Mouse (Mus musculus): Measurements from ENCODE around the gene Arhgef40. TPM values are rescaled to one million over a fixed set of nuclear protein-coding genes. Genes with fewer than 3 reads are reported as not detected.
A peak's percentile ranks its signal among the peaks of the same experiment; 100 is the strongest.

The Arhgef40 gene
- 1 to 10 TPM; 5.7 to 9.4 (median 6.2) TPM for total RNA-seq (2022)

GRCm38 (mm10) chr14:51984247-51985231 lies at the start of gene Arhgef40:
Arhgef40 (plus strand) TSS chr14:51984719.
- DNase-seq (ENCODE audit: low spot score in 2 of 2), result peak; percentile 37 to 66

GRCm38 (mm10) chr14:51939005-51939404 lies 45.5 kb upstream of the Arhgef40 start:
- DNase-seq (ENCODE audit: low spot score in 2 of 2), result no peak

GRCm38 (mm10) chr14:51940944-51941560 lies 43.5 kb upstream of the Arhgef40 start:
- DNase-seq (ENCODE audit: low spot score in 2 of 2), result peak; percentile 42 to 59

- DNase-seq (ENCODE audit: low spot score in 2 of 2), result no peak
Measured at GRCm38 (mm10) chr14:51941577-51941976, 42.9 kb upstream of the Arhgef40 start.

GRCm38 (mm10) chr14:51942236-51942635 lies 42.3 kb upstream of the Arhgef40 start:
- DNase-seq (ENCODE audit: low spot score in 2 of 2), result no peak

GRCm38 (mm10) chr14:51943336-51943735 lies 41.2 kb upstream of the Arhgef40 start:
- DNase-seq (ENCODE audit: low spot score in 2 of 2), result no peak

- DNase-seq (ENCODE audit: low spot score in 2 of 2), result no peak
Measured at GRCm38 (mm10) chr14:51960316-51960715, 24.2 kb upstream of the Arhgef40 start.

GRCm38 (mm10) chr14:51967400-51967799 lies 17.1 kb upstream of the Arhgef40 start:
- no peak for DNase-seq (ENCODE audit: low spot score in 2 of 2)

- DNase-seq (ENCODE audit: low spot score in 2 of 2), result no peak
Measured at GRCm38 (mm10) chr14:51979252-51979651, 5.3 kb upstream of the Arhgef40 start.

GRCm38 (mm10) chr14:51983251-51983650 lies 1.3 kb upstream of the Arhgef40 start:
- no peak for DNase-seq (ENCODE audit: low spot score in 2 of 2)

GRCm38 (mm10) chr14:51983855-51984246 lies 668 bp upstream of the Arhgef40 start:
- no peak for DNase-seq (ENCODE audit: low spot score in 2 of 2)

- peak; percentile 67 to 85 for DNase-seq (ENCODE audit: low spot score in 2 of 2)
Measured at GRCm38 (mm10) chr14:51985301-51986152, 1.0 kb downstream of the Arhgef40 start.

GRCm38 (mm10) chr14:51986153-51986505 lies 1.6 kb downstream of the Arhgef40 start:
- no peak for DNase-seq (ENCODE audit: low spot score in 2 of 2)

GRCm38 (mm10) chr14:51987177-51987576 lies 2.7 kb downstream of the Arhgef40 start:
- DNase-seq (ENCODE audit: low spot score in 2 of 2), result no peak

GRCm38 (mm10) chr14:51988731-51989130 lies 4.2 kb downstream of the Arhgef40 start:
- no peak for DNase-seq (ENCODE audit: low spot score in 2 of 2)

GRCm38 (mm10) chr14:51989461-51989970 lies 5.0 kb downstream of the Arhgef40 start:
- no peak for DNase-seq (ENCODE audit: low spot score in 2 of 2)

GRCm38 (mm10) chr14:51994453-51994852 lies 9.9 kb downstream of the Arhgef40 start:
- DNase-seq (ENCODE audit: low spot score in 2 of 2), result no peak

GRCm38 (mm10) chr14:51995219-51995871 lies 10.8 kb downstream of the Arhgef40 start:
- DNase-seq (ENCODE audit: low spot score in 2 of 2), result no peak

- DNase-seq (ENCODE audit: low spot score in 2 of 2), result no peak
Measured at GRCm38 (mm10) chr14:51996231-51996841, 11.8 kb downstream of the Arhgef40 start.

- no peak for DNase-seq (ENCODE audit: low spot score in 2 of 2)
Measured at GRCm38 (mm10) chr14:51996866-51997265, 12.3 kb downstream of the Arhgef40 start.
